Mouse (Mus musculus) neural tube, embryonic 10.5 days (tissue): ENCODE results near the gene Gm5072.
"Not testable (repeated sequence)": the region's sequence is repeated elsewhere in the genome, so short reads cannot be mapped to it uniquely, and the experiment has no call there.

Experiments used
- DNase-seq: peaks from one replicate; pipeline ENCODE4 v3.0.0-alpha.2; 2017; ENCODE audit warnings: low spot score; ENCODE audit errors: extremely low spot score

Gene Gm5072

GRCm38 (mm10) chrX:91392200-91392599, at the start of gene Gm5072:
Gm5072 (plus strand) TSS chrX:91392500.
- DNase-seq = not testable (repeated sequence)
